Mouse (Mus musculus) granulocyte monocyte progenitor cell, adult 5-6 weeks (primary cell): ENCODE results near the gene Lingo1. TPM values are rescaled to one million over a fixed set of nuclear protein-coding genes. Genes with fewer than 3 reads are reported as not detected.

Experiments used
- ATAC-seq: replicated peaks from 2 replicates; pipeline ENCODE4 v1.8.0; 2016; ENCODE audit warnings: mild to moderate bottlenecking, moderate TSS enrichment, inconsistent platforms; ENCODE audit not compliant: poor library complexity, severe bottlenecking
- total RNA-seq, 2 experiments: library from RNA; stranded (forward) in 1 of 2; stranded (reverse) in 1 of 2; fragments of 200-712, 200-1000 nt in 1 of 2; fragments of >200 nt in 1 of 2; fragmentation: Nextera tagmentation in 1 of 2; gene quantifications; 2 replicates each; pipeline ENCODE4 v1.2.3; 2014 to 2017

Lingo1 gene
- total RNA-seq, 2 experiments from 2014 or later: not detected

DNA sequence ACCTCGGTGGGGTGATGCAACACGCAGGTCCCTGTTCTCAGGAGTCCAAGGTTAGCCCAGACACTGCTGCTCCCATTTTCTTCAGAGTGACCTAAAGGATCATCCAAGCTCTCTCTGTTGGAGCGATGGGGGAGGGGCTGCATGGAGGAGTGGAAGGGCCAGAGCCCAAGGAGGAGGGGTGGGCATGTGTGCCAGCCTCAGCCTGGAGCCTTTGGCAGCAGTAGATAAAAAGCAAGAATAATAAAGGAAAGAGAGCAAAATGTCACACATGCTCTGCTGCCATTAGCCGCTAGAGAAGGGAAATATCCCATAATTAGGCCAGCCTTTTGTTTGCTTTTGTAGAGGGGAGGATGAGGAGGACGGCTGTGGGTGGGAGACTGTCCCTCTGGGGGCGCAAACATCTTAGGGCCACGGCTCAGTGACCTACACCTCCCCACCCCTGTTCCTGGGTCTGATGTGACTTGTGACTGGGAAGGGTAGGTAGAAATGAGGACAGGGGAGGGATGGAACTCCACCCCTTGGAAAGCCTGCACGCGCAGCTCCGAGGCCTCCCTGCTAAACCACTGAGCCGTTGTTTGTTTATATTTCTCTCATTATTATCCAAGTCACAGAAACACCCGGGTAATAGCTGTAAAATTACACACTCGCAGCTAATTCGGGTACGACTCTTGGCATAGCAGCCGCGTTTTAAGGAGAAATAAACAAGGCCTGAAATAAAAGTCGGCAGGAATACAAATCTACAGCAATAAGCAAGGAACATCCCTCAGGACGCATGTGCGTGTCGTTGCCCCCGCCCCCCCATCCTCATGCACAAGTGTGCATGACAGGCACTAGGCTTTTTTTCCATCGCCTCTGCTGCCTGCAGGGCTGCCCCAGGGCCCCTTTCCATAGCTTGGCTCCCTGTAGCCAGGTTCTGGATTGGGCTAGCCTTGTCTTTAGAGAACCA is 223.5 kb downstream of the Lingo1 start:
- ATAC-seq: no peak

Other genes starting within 250 kb of the Lingo1 start
- gene Odf3l1, start 68.2 kb upstream of the Lingo1 start, total RNA-seq (2014; fragmentation: Nextera tagmentation): not detected in 2 replicates
- not detected in 2 replicates for gene Odf3l1, start 68.2 kb upstream of the Lingo1 start, total RNA-seq (2017)
- gene Cspg4, start 68.6 kb upstream of the Lingo1 start, total RNA-seq (2014; fragmentation: Nextera tagmentation): not detected in 2 replicates
- gene Cspg4, start 68.6 kb upstream of the Lingo1 start, total RNA-seq (2017): not detected in 2 replicates
- gene Snx33, start 131.9 kb upstream of the Lingo1 start, total RNA-seq (2014; fragmentation: Nextera tagmentation): 2.1 and 5.0 TPM in 2 replicates
- gene Snx33, start 131.9 kb upstream of the Lingo1 start, total RNA-seq (2017): 1.5 and 2.0 TPM in 2 replicates
- gene Imp3, start 141.0 kb upstream of the Lingo1 start, total RNA-seq (2014; fragmentation: Nextera tagmentation): 95.8 and 123 TPM in 2 replicates
- gene Imp3, start 141.0 kb upstream of the Lingo1 start, total RNA-seq (2017): 65.1 and 69.7 TPM in 2 replicates
- gene Snupn, start 154.4 kb upstream of the Lingo1 start, total RNA-seq (2014; fragmentation: Nextera tagmentation): 1.4 and 3.3 TPM in 2 replicates
- gene Snupn, start 154.4 kb upstream of the Lingo1 start, total RNA-seq (2017): 10.9 and 11.6 TPM in 2 replicates
- gene Ptpn9, start 198.5 kb upstream of the Lingo1 start, total RNA-seq (2014; fragmentation: Nextera tagmentation): 10.2 and 11.3 TPM in 2 replicates
- 10.3 and 10.5 TPM in 2 replicates for gene Ptpn9, start 198.5 kb upstream of the Lingo1 start, total RNA-seq (2017)